Mouse (Mus musculus): ENCODE measurements around the gene Polr2e. TPM values are rescaled to one million over a fixed set of nuclear protein-coding genes. Genes with fewer than 3 reads are reported as not detected.

The Polr2e gene
- polyA plus RNA-seq, 1 experiment from 2014 or later = 219 TPM

DNA sequence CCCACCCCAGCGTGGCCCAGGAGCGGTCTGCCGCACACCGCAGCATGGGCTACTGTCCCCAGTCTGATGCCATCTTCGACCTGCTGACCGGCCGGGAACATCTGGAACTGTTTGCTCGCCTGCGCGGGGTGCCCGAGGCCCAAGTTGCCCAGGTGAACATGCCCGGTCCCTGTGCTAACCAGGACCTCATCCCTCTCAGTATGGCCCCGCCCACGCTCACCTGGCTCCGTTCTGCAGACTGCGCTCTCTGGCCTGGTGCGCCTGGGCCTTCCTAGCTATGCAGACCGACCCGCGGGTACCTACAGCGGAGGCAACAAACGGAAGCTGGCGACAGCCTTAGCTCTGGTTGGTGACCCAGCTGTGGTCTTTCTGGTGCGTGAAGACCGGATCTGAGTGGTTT, 26.0 kb downstream of the Polr2e start:
- Histone ChIP-seq H3K9me3 (replicated peaks; ENCODE audit: control insufficient read depth, low read length) (peaks cover 8% of the 10 kb centered on the region; the same call in 1 of the 2 replicates), H3K27ac (ENCODE audit: low read depth, low read length) (no peak overlapping the region), H3K4me3 (ENCODE audit: low read depth, low read length) (no peak overlapping the region), H3K4me1 (ENCODE audit: control insufficient read depth, insufficient read depth, low read length) (no peaks in the 10 kb centered on the region), H3K27me3 (replicated peaks; ENCODE audit: control insufficient read depth, insufficient read depth, low read length) (peaks cover 28% of the 10 kb centered on the region), H3K36me3 (ENCODE audit: control insufficient read depth, insufficient read depth, low read length) (peaks cover 3% of the 10 kb centered on the region; the same call in 1 of the 2 replicates), H3K9ac (ENCODE audit: low read length) (no peak overlapping the region), H3K4me2 (ENCODE audit: low read length) (no peak overlapping the region)
- DNase-seq (ENCODE audit: low spot score) (no peak), ATAC-seq (no peak)
- 25% methylated on average over 25 of the region's 25 CpGs for WGBS

DNA sequence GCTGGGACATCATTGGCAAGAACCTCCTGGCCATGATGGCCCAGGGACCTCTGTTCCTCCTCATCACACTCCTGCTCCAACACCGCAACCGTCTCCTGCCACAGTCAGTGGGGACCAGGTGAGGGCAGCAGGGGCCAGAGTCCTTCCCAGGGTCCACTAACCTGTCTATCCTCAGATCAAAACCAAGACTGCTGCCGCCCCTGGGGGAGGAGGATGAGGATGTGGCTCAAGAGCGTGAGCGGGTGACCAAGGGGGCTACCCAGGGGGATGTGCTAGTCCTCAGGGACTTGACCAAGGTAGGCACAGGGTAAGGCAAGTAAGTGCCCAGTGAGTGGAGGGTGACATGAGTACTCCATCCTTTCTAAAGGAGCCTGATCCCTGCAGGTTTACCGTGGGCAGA, 27.9 kb downstream of the Polr2e start:
- DNase-seq (ENCODE audit: low spot score) (no peak), ATAC-seq (no peak)
- H3K9ac ChIP-seq (ENCODE audit: low read length) = no peak overlapping the region
- no peak overlapping the region for H3K4me3 ChIP-seq (ENCODE audit: low read depth, low read length)
- H3K9me3 ChIP-seq (replicated peaks; ENCODE audit: control insufficient read depth, low read length) = peaks cover 8% of the 10 kb centered on the region; the same call in 1 of the 2 replicates
- peaks cover 28% of the 10 kb centered on the region for H3K27me3 ChIP-seq (replicated peaks; ENCODE audit: control insufficient read depth, insufficient read depth, low read length)
- H3K4me1 ChIP-seq (ENCODE audit: control insufficient read depth, insufficient read depth, low read length) = no peaks in the 10 kb centered on the region
- 86% methylated on average over 6 of the region's 6 CpGs for WGBS
- H3K36me3 ChIP-seq (ENCODE audit: control insufficient read depth, insufficient read depth, low read length) = peaks cover 3% of the 10 kb centered on the region; the same call in 1 of the 2 replicates
- no peak overlapping the region for H3K27ac ChIP-seq (ENCODE audit: low read depth, low read length)
- H3K4me2 ChIP-seq (ENCODE audit: low read length) = no peak overlapping the region

DNA sequence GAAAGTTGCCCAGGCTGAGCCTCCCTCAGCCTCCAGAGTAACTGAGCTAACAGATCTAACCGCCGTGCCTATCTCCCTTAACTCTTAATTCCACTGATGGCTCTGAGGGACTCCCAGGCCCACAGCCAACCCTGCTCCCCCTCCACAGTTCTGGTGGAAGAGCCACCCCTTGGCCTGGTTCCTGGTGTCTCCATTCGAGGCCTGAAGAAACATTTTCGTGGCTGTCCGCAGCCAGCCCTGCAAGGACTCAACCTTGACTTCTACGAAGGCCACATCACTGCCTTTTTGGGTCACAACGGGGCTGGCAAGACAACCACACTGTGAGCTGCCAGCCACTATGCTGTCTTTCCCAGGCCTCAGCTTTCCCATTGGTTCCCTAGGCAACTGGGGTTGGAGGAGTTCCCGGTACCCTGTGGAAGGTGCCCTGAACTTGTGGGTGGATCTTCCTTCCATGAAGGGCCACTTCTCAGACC, 35.3 kb downstream of the Polr2e start:
- no peak overlapping the region for H3K4me2 ChIP-seq (ENCODE audit: low read length)
- no peak for DNase-seq (ENCODE audit: low spot score)
- WGBS = 88% methylated on average over 8 of the region's 8 CpGs
- H3K9me3 ChIP-seq (replicated peaks; ENCODE audit: control insufficient read depth, low read length) = no peaks in the 10 kb centered on the region
- H3K36me3 ChIP-seq (ENCODE audit: control insufficient read depth, insufficient read depth, low read length) = no peaks in the 10 kb centered on the region
- H3K4me3 ChIP-seq (ENCODE audit: low read depth, low read length) = no peak overlapping the region
- no peak overlapping the region for H3K27ac ChIP-seq (ENCODE audit: low read depth, low read length)
- ATAC-seq = no peak
- no peaks in the 10 kb centered on the region for H3K4me1 ChIP-seq (ENCODE audit: control insufficient read depth, insufficient read depth, low read length)
- H3K9ac ChIP-seq (ENCODE audit: low read length) = no peak overlapping the region
- H3K27me3 ChIP-seq (replicated peaks; ENCODE audit: control insufficient read depth, insufficient read depth, low read length) = peaks cover 13% of the 10 kb centered on the region

DNA sequence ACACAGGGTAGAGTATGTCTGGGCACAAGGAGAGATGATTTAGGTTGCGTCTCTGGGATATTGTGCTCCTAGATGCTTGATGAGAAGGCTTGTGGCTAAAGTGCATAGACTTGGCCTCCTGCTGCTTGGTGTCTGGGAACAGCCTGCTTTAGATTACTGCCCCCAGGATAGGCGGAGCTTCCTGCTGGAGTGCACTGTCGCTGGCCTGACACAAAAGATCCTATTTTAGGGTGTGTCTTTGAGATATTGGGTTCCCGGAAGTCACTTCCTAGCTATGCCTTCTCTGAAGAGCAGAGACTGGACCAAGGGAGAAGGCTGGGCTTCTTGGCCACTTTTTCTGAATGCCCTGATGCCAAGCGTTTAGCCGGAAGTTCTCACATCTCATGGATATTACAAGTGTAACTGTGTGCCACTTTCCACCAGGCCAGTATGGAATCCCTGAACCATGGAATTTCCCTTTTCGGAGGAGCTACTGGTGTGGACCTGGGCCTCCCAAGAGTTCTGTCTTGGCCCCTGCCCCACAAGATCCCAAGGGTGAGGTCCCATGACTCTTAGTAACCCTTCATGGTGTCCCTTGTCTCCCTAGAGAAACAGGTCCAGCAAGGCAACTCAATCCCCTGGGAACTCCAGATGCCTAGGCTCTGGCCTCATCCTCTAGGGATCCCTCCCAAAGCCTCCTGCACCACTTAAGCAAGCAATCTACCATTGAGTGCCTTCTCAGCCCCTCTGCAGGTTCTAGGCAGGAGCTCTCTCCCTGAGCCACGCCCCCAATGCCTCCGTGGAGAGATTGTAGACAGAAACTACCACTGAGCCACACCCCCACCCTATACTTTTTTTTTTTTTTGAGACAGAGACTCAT, 36.0 kb downstream of the Polr2e start:
- no peaks in the 10 kb centered on the region for H3K4me1 ChIP-seq (ENCODE audit: control insufficient read depth, insufficient read depth, low read length)
- H3K4me2 ChIP-seq (ENCODE audit: low read length) = no peak overlapping the region
- 63% methylated on average over 9 of the region's 9 CpGs for WGBS
- no peak overlapping the region for H3K27ac ChIP-seq (ENCODE audit: low read depth, low read length)
- no peaks in the 10 kb centered on the region for H3K36me3 ChIP-seq (ENCODE audit: control insufficient read depth, insufficient read depth, low read length)
- DNase-seq (ENCODE audit: low spot score) = no peak
- no peak for ATAC-seq
- H3K4me3 ChIP-seq (ENCODE audit: low read depth, low read length) = no peak overlapping the region
- peaks cover 15% of the 10 kb centered on the region for H3K27me3 ChIP-seq (replicated peaks; ENCODE audit: control insufficient read depth, insufficient read depth, low read length)
- H3K9ac ChIP-seq (ENCODE audit: low read length) = no peak overlapping the region
- no peaks in the 10 kb centered on the region for H3K9me3 ChIP-seq (replicated peaks; ENCODE audit: control insufficient read depth, low read length)

DNA sequence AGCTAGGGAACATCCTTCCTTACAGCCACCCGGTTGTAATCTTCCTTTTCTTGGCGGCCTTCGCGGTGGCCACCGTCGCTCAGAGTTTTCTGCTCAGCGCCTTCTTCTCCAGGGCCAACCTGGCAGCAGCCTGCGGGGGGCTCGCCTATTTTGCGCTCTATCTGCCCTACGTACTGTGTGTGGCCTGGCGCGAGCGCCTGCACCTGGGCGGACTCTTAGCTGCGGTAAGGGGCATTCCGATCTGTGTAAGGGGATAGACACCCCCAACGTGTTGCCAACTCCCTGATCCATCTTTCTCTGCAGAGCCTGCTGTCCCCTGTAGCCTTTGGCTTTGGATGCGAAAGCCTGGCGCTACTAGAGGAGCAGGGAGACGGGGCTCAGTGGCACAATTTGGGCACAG, 36.8 kb downstream of the Polr2e start:
- H3K27me3 ChIP-seq (replicated peaks; ENCODE audit: control insufficient read depth, insufficient read depth, low read length) = peaks cover 20% of the 10 kb centered on the region
- no peak overlapping the region for H3K9ac ChIP-seq (ENCODE audit: low read length)
- no peaks in the 10 kb centered on the region for H3K36me3 ChIP-seq (ENCODE audit: control insufficient read depth, insufficient read depth, low read length)
- peaks cover 1% of the 10 kb centered on the region; the same call in 1 of the 2 replicates for H3K4me1 ChIP-seq (ENCODE audit: control insufficient read depth, insufficient read depth, low read length)
- no peak overlapping the region for H3K4me2 ChIP-seq (ENCODE audit: low read length)
- ATAC-seq = no peak
- H3K9me3 ChIP-seq (replicated peaks; ENCODE audit: control insufficient read depth, low read length) = no peaks in the 10 kb centered on the region
- no peak overlapping the region for H3K4me3 ChIP-seq (ENCODE audit: low read depth, low read length)
- 19% methylated on average over 21 of the region's 21 CpGs for WGBS
- no peak overlapping the region for H3K27ac ChIP-seq (ENCODE audit: low read depth, low read length)
- no peak for DNase-seq (ENCODE audit: low spot score)

DNA sequence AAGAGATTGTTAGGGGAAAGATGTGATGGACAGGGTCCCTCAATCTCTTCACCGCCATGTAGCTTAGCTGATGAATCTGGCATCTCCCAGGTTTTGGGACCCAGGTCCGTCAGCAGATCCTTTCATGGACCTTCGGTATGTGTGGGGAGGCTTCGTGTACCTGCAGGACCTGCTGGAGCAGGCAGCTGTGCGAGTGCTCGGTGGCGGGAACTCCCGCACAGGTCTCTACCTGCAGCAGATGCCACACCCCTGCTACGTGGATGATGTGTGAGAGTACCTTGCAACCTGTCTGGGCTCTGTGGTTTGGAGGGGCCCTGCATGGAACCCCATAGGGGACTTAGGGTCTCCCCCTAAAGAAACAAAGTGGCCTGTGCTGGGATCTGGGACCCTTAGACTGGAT, 37.6 kb downstream of the Polr2e start:
- no peak overlapping the region for H3K4me2 ChIP-seq (ENCODE audit: low read length)
- ATAC-seq (no peak), DNase-seq (ENCODE audit: low spot score) (no peak)
- no peaks in the 10 kb centered on the region for H3K36me3 ChIP-seq (ENCODE audit: control insufficient read depth, insufficient read depth, low read length)
- no peak overlapping the region for H3K9ac ChIP-seq (ENCODE audit: low read length)
- H3K4me1 ChIP-seq (ENCODE audit: control insufficient read depth, insufficient read depth, low read length) = peaks cover 4% of the 10 kb centered on the region; the same call in 1 of the 2 replicates
- H3K4me3 ChIP-seq (ENCODE audit: low read depth, low read length) = no peak overlapping the region
- 77% methylated on average over 9 of the region's 9 CpGs for WGBS
- H3K27ac ChIP-seq (ENCODE audit: low read depth, low read length) = no peak overlapping the region
- H3K27me3 ChIP-seq (replicated peaks; ENCODE audit: control insufficient read depth, insufficient read depth, low read length) = peaks cover 20% of the 10 kb centered on the region
- no peaks in the 10 kb centered on the region for H3K9me3 ChIP-seq (replicated peaks; ENCODE audit: control insufficient read depth, low read length)

DNA sequence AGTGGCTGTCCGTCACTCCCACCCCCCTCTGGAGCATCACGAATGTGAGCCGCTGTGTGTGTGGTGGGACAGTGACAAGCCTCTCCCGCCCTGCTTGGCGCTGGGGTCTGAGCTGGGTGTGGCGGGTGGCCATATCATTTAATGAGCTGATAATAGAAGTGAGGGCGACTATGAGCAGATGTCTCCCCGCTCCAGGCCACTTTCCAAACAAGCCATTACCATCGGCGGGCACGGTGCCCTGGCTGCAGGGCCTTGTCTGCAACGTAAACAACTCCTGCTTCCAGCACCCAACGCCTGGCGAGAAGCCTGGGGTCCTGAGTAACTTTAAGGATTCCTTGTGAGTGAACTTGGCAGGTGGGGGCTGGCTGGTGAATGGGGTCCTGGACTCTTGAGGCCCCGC, 41.8 kb downstream of the Polr2e start:
- 6% methylated on average over 15 of the region's 15 CpGs for WGBS
- Histone ChIP-seq H3K36me3 (ENCODE audit: control insufficient read depth, insufficient read depth, low read length) (no peaks in the 10 kb centered on the region), H3K4me1 (ENCODE audit: control insufficient read depth, insufficient read depth, low read length) (peaks cover 4% of the 10 kb centered on the region; the same call in 1 of the 2 replicates), H3K4me2 (ENCODE audit: low read length) (peak overlapping the region; percentile 63), H3K27ac (ENCODE audit: low read depth, low read length) (peak overlapping the region; percentile 39; the same call in 1 of the 2 replicates), H3K4me3 (ENCODE audit: low read depth, low read length) (peak overlapping the region; percentile 38), H3K9ac (ENCODE audit: low read length) (peak overlapping the region; percentile 38), H3K9me3 (replicated peaks; ENCODE audit: control insufficient read depth, low read length) (no peaks in the 10 kb centered on the region), H3K27me3 (replicated peaks; ENCODE audit: control insufficient read depth, insufficient read depth, low read length) (peaks cover 16% of the 10 kb centered on the region; the same call in 1 of the 2 replicates)
- peak; percentile 27 for ATAC-seq
- DNase-seq (ENCODE audit: low spot score) = peak; percentile 78

DNA sequence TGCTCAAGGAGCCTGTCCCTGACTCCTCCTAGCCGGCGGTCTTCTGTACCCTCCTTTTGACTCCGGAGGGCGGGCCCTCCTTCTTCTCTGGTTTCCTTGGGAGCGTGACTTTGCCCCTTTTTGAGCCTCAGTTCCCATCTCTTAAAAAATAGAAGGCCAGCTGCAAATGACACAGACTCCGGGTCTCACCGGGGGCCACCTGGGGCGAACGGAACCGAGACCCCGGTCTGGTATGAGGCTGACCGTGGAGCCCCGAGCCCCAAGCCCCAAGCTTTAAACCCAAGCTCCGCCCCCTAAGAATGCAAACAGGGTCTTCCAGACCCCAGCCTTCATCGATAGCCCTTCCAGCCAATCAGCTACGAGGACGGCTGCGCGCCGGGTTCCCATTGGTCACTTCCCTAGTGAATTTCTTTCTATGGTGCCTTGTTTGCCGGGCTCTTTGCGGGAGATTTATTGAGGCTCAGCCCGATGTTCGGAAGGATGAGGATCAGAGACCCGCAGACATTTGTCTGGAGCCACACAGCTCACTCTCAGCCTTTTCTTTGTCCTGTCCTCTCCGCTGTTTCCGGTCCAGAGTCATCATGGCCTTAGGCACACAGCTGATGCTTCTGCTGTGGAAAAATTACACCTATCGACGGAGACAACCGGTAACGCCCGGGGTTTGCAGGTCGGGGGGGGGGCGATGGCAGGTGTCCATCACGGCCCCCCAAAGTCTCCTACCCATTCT, 42.4 kb downstream of the Polr2e start:
- Histone ChIP-seq H3K9me3 (replicated peaks; ENCODE audit: control insufficient read depth, low read length) (no peaks in the 10 kb centered on the region), H3K4me2 (ENCODE audit: low read length) (peak overlapping the region; percentile 63), H3K4me1 (ENCODE audit: control insufficient read depth, insufficient read depth, low read length) (peaks cover 4% of the 10 kb centered on the region; the same call in 1 of the 2 replicates), H3K36me3 (ENCODE audit: control insufficient read depth, insufficient read depth, low read length) (no peaks in the 10 kb centered on the region), H3K27me3 (replicated peaks; ENCODE audit: control insufficient read depth, insufficient read depth, low read length) (peaks cover 15% of the 10 kb centered on the region; the same call in 1 of the 2 replicates), H3K27ac (ENCODE audit: low read depth, low read length) (peak overlapping the region; percentile 39; the same call in 1 of the 2 replicates), H3K9ac (ENCODE audit: low read length) (peak overlapping the region; percentile 38), H3K4me3 (ENCODE audit: low read depth, low read length) (peak overlapping the region; percentile 38)
- ATAC-seq (peak; percentile 83), DNase-seq (ENCODE audit: low spot score) (peak; percentile 96)
- WGBS = under 1% methylated on average over 35 of the region's 35 CpGs
